Mouse (Mus musculus): ENCODE results near the gene Zfp354a. TPM values are rescaled to one million over a fixed set of nuclear protein-coding genes. Genes with fewer than 3 reads are reported as not detected.
"Not testable (repeated sequence)": the region's sequence is repeated elsewhere in the genome, so short reads cannot be mapped to it uniquely, and the experiment has no call there.

Gene Zfp354a
- polyA plus RNA-seq (2016; fragmentation: Nextera tagmentation; extraction: Ambion mirVana), result 10.2 and 10.8 TPM in 2 replicates

DNA sequence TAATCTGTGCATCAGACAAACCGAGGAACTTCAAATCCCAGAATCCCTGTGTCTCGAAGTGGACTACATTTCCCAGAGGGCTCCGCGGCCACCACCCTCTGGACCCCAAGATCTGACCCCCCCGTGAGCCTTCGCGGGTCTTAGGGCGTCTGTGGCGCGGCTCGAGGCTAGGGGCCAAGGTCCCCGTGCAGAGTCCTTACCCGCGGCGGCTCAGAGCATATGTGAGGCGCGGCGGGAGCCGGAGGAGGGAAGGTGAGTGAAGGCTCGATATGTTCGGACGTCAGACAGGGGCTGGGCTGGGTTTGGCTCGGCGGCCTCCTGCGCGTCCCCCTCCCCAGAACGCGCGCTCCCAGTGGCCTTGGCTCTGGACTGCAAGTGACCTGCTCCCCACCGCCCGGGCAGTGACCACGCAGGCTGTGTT is at the start of gene Zfp354a:
Zfp354a (plus strand) TSS at position 107 of the 421 bp plus-strand sequence.
- Histone ChIP-seq H3K27me3 (ENCODE audit: low read depth, poor library complexity, severe bottlenecking) (no peaks in the 10 kb centered on the region), H3K9me3 (replicated peaks) (no peaks in the 10 kb centered on the region), H3K36me3 (peaks cover 34% of the 10 kb centered on the region), H3K27ac (replicated peaks) (peak within 1 kb of the TSS; percentile 96), H3K4me3 (peak within 1 kb of the TSS; percentile 85), H3K4me1 (peaks cover 13% of the 10 kb centered on the region)
- WGBS, result under 1% methylated on average over 32 of the region's 32 CpGs
- DNase-seq (ENCODE audit: low spot score), result peak; percentile 84

DNA sequence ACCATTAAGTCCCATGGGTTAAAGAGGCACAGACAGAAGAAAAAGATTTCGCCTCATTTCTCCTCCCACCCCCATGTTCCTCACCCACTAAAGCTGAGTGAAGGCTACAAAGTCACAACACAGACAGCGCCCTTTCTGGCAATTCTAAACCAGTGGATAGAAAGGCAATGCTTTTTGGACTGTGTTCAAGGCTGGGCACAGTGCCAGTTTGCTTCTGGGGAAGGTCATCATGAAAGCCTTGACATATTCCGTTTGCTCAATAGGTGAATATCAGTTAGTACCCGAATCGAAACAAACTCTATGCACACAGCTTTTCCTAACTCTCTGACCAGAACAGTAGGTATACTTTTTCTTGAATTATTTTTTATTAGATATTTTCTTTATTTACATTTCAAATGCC is 47.2 kb upstream of the Zfp354a start:
- WGBS, result 89% methylated on average over 5 of the region's 5 CpGs
- H3K36me3 ChIP-seq, result no peaks in the 10 kb centered on the region
- H3K27me3 ChIP-seq (ENCODE audit: low read depth, poor library complexity, severe bottlenecking), result no peaks in the 10 kb centered on the region
- H3K27ac ChIP-seq (replicated peaks), result no peak overlapping the region
- H3K9me3 ChIP-seq (replicated peaks), result no peaks in the 10 kb centered on the region
- DNase-seq (ENCODE audit: low spot score), result no peak
- H3K4me3 ChIP-seq, result no peak overlapping the region
- H3K4me1 ChIP-seq, result no peaks in the 10 kb centered on the region

DNA sequence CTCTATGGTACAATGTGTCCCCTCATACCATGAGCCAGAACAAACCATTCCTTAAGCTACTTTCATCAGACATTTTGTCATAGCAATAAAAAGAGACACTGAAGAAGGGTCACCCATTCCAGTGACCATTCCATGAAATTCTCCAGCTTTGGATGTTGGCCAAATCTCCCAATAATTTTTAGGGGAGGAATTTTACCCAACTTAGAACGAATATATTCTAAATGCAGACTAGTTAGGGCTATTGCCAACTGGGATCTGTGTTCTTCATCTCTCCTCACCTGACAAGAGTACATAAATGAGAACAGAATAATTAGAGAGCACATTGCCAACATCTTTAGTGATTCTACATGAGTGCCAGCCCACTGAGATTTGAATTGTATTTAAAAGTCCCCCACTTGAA is 45.1 kb upstream of the Zfp354a start, which contains the start of gene Olfr54:
Olfr54 (plus strand) TSS at position 301 of the 400 bp plus-strand sequence.
- Histone ChIP-seq H3K36me3 (no peaks in the 10 kb centered on the region), H3K9me3 (replicated peaks) (no peaks in the 10 kb centered on the region), H3K27me3 (ENCODE audit: low read depth, poor library complexity, severe bottlenecking) (no peaks in the 10 kb centered on the region), H3K27ac (replicated peaks) (no peak within 1 kb of the TSS), H3K4me3 (no peak within 1 kb of the TSS), H3K4me1 (no peaks in the 10 kb centered on the region)
- no peak for DNase-seq (ENCODE audit: low spot score)
- WGBS, result 81% methylated on average over 1 of the region's 1 CpGs

DNA sequence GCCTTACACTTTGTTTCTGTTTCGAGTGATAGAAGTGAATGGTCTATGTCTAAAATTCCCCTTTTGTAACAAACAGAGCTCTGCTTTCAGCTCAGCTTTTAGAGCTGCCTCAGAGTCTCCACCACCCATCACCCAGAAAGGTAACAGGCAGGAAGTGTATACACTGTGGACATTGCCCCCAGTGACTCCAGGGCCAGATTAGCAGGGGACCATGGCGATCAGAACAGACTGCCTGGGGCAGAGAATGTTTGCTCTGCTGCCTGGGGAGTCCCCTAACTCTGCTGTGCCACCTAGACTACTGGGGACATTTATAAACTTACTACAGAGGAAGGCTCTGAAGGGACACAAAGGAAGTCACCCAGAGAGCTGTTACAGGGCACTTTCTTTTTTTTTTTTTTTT is 42.7 kb upstream of the Zfp354a start:
- DNase-seq (ENCODE audit: low spot score), result no peak
- Histone ChIP-seq H3K4me3 (no peak overlapping the region), H3K27me3 (ENCODE audit: low read depth, poor library complexity, severe bottlenecking) (no peaks in the 10 kb centered on the region), H3K36me3 (no peaks in the 10 kb centered on the region), H3K27ac (replicated peaks) (no peak overlapping the region), H3K9me3 (replicated peaks) (no peaks in the 10 kb centered on the region), H3K4me1 (no peaks in the 10 kb centered on the region)
- 61% methylated on average over 2 of the region's 2 CpGs for WGBS

DNA sequence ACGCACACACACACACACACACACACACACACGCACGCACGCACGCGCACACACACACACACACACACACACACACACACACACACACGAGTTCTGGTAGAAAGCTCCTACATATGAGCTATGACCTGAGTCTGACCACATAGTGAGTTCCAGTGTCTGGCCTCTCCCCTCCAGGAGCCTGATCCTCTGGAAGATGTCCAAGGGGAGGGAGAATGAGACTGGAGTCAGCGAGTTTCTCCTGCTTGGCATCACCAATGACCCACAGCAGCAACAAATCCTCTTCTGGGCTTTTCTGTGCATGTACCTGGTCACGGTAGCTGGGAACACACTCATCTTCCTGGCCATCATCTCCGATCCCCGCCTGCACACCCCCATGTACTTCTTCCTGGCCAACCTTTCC is 32.2 kb upstream of the Zfp354a start:
- not testable (repeated sequence) for H3K36me3 ChIP-seq; H3K4me3 ChIP-seq; H3K9me3 ChIP-seq (replicated peaks); H3K4me1 ChIP-seq; H3K27ac ChIP-seq (replicated peaks); DNase-seq (ENCODE audit: low spot score); H3K27me3 ChIP-seq (ENCODE audit: low read depth, poor library complexity, severe bottlenecking)
- 86% methylated on average over 11 of the region's 11 CpGs for WGBS

DNA sequence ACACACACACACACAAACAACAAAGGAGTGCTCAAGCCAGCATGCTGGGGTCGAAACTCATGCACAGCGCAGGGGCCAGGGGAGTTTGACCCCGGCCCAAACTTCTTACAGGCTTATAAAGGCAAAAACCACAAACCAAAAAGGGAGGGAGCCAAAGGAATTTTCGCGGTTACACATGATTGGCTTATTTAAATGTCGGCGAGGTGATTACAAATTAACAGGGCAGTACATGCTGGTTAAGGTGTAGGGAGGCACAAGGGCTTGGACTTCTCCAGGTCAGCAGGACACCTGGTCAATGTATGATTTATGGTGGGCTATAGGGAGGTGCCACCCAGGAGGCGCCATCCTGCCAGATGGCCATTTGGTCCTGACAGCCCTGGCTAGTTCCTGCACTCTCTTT is 29.7 kb upstream of the Zfp354a start:
- WGBS, result 80% methylated on average over 8 of the region's 8 CpGs
- H3K27me3 ChIP-seq (ENCODE audit: low read depth, poor library complexity, severe bottlenecking); H3K36me3 ChIP-seq; H3K4me3 ChIP-seq; DNase-seq (ENCODE audit: low spot score); H3K9me3 ChIP-seq (replicated peaks); H3K27ac ChIP-seq (replicated peaks); H3K4me1 ChIP-seq: not testable (repeated sequence)

DNA sequence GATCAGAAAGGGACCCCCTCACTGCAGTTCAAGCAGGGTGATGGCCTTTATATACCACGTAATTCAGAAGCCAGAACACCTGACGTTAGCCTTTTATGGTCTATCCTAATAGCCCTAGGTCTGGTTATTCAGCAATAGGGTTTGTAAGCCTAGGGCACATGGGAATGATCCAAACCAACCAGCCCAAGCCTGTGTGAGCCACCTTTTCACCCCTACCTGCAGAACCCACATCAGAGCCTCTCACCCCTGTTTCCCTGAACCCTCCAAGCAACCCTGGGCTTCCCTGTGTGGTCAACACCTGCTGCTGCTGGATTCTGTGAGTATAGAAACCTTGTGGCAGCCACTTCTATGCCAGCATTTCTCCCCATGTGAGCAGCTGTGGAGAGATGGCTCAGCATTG is 28.8 kb upstream of the Zfp354a start:
- DNase-seq (ENCODE audit: low spot score), result no peak
- 85% methylated on average over 2 of the region's 2 CpGs for WGBS
- no peaks in the 10 kb centered on the region for H3K27me3 ChIP-seq (ENCODE audit: low read depth, poor library complexity, severe bottlenecking)

DNA sequence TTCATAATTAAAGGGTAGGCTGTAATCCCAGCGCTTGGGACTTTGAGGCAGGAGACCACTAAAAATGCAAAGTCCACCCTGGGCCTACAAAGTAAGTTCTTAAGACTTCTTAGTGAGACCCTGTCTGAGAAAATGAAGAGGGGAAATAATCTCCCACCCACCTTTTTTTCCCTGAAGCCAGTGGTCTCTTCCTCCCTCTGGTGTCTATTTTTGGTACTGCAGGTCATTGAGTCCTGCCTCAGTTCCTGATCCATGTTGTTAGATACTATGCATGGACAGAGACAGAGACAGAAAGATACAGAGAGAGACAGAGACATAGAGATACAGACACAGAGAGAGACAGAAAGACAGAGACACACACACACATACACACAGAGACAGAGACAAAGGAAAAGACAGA is 26.2 kb upstream of the Zfp354a start:
- WGBS, result 17% methylated on average over 1 of the region's 1 CpGs
- Histone ChIP-seq H3K27ac (replicated peaks) (no peak overlapping the region), H3K4me1 (no peaks in the 10 kb centered on the region), H3K36me3 (no peaks in the 10 kb centered on the region), H3K4me3 (no peak overlapping the region), H3K9me3 (replicated peaks) (no peaks in the 10 kb centered on the region), H3K27me3 (ENCODE audit: low read depth, poor library complexity, severe bottlenecking) (no peaks in the 10 kb centered on the region)
- peak; percentile 25 for DNase-seq (ENCODE audit: low spot score)

More for the DNA sequence above, 28.8 kb upstream of the Zfp354a start:
- H3K36me3 ChIP-seq, result no peaks in the 10 kb centered on the region
- H3K4me1 ChIP-seq, result no peaks in the 10 kb centered on the region
- H3K9me3 ChIP-seq (replicated peaks), result no peaks in the 10 kb centered on the region
- no peak overlapping the region for H3K27ac ChIP-seq (replicated peaks)
- no peak overlapping the region for H3K4me3 ChIP-seq

DNA sequence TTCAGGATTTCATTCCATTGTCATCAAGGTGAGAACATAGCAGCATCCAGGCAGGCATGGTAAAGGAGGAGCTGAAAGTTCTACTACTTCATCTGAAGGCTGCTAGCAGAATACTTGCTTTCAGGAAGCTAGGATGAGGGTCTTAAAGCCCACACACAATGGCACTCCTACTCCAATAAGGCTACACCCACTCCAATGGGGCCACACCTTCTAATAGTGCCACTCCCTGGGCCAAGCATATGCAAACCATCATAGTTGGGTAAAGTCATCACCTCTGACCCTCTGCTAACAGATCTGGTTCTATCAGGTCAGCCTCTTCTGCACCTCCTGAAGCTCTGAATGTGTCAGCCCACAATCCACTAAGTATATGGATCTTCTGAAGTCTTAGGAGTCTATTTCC is 24.9 kb upstream of the Zfp354a start:
- not testable (repeated sequence) for H3K4me3 ChIP-seq; H3K36me3 ChIP-seq; H3K9me3 ChIP-seq (replicated peaks); H3K4me1 ChIP-seq; H3K27ac ChIP-seq (replicated peaks); DNase-seq (ENCODE audit: low spot score); H3K27me3 ChIP-seq (ENCODE audit: low read depth, poor library complexity, severe bottlenecking)

DNA sequence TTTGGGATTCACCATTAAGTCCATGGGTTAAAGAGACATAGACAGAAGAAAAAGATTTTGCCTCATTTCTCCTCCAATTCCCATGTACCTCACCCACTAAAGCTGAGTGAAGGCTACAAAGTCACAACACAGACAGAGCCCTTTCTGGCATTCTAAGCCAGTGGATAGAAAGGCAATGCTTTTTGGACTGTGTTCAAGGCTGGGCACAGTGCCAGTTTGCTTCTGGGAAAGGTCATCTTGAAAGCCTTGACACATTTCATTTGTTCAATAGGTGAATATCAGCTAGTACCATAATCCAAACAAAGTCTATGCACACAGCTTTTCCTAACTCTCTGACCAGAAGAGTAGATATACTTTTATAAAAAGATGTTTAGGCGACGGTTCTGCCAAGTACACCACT is 23.1 kb upstream of the Zfp354a start:
- 93% methylated on average over 2 of the region's 2 CpGs for WGBS
- H3K27ac ChIP-seq (replicated peaks), result no peak overlapping the region

DNA sequence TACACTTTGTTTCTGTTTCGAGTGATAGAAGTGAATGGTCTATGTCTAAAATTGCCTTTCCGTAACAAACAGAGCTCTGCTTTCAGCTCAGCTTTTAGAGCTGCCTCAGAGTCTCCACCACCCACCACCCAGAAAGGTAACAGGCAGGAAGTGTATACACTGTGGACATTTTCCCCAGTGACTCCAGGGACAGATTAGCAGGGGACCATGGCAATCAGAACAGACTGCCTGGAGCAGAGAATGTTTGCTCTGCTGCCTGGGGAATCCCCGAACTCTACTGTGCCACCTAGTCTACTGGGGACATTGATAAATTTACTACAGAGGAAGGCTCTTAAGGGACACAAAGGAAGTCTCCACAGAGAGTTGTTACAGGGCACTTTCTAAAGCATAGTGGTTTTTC is 14.3 kb upstream of the Zfp354a start:
- DNase-seq (ENCODE audit: low spot score); H3K27ac ChIP-seq (replicated peaks); H3K4me1 ChIP-seq; H3K4me3 ChIP-seq; H3K36me3 ChIP-seq; H3K9me3 ChIP-seq (replicated peaks); H3K27me3 ChIP-seq (ENCODE audit: low read depth, poor library complexity, severe bottlenecking): not testable (repeated sequence)
- 80% methylated on average over 3 of the region's 3 CpGs for WGBS

More for the DNA sequence above, 23.1 kb upstream of the Zfp354a start:
- Histone ChIP-seq H3K4me1 (no peaks in the 10 kb centered on the region), H3K9me3 (replicated peaks) (no peaks in the 10 kb centered on the region), H3K4me3 (no peak overlapping the region), H3K36me3 (no peaks in the 10 kb centered on the region), H3K27me3 (ENCODE audit: low read depth, poor library complexity, severe bottlenecking) (no peaks in the 10 kb centered on the region)
- no peak for DNase-seq (ENCODE audit: low spot score)

DNA sequence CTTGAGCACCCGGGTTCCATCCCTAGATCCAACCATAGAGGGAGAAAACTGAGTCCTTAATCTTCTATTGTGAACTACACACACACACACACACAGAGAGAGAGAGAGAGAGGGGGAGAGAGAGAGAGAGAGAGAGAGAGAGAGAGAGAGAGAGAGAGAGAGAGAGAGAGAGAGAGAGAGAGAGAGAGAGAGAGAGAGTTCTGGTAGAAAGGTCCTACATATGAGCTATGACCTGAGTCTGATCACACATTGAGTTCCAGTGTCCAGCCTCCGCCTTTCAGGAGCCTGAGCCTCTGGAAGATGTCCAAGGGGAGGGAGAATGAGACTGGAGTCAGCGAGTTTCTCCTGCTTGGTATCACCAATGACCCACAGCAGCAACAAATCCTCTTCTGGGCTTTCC is 11.2 kb upstream of the Zfp354a start, which contains the start of gene Olfr1375:
Olfr1375 (plus strand) TSS at position 301 of the 400 bp plus-strand sequence.
- H3K27me3 ChIP-seq (ENCODE audit: low read depth, poor library complexity, severe bottlenecking); DNase-seq (ENCODE audit: low spot score); H3K27ac ChIP-seq (replicated peaks); H3K4me1 ChIP-seq; H3K9me3 ChIP-seq (replicated peaks); H3K36me3 ChIP-seq; H3K4me3 ChIP-seq: not testable (repeated sequence)
- WGBS, result 87% methylated on average over 3 of the region's 3 CpGs

DNA sequence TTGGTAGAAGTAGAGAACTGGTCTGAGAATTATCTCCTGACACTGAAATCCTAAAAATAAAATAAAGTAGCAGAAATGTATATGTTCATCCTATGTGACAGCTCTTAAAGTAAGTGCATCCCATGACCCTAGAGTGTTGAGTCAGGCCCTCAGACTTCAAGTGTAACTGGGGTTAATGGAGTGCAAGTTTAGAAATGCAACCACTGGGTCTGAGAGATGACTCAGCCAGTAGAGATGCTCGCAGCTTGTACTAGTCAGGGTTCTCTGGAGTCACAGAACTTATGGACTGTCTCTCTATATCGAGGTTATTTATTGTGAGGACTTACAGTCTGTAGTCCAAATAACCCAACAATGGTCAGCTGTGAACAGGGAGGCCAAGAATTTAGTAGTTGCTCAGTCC is 7.4 kb upstream of the Zfp354a start:
- Histone ChIP-seq H3K4me1 (no peaks in the 10 kb centered on the region), H3K27ac (replicated peaks) (no peak overlapping the region), H3K36me3 (no peaks in the 10 kb centered on the region), H3K9me3 (replicated peaks) (no peaks in the 10 kb centered on the region), H3K27me3 (ENCODE audit: low read depth, poor library complexity, severe bottlenecking) (no peaks in the 10 kb centered on the region), H3K4me3 (no peak overlapping the region)
- no peak for DNase-seq (ENCODE audit: low spot score)
- WGBS, result 80% methylated on average over 2 of the region's 2 CpGs

DNA sequence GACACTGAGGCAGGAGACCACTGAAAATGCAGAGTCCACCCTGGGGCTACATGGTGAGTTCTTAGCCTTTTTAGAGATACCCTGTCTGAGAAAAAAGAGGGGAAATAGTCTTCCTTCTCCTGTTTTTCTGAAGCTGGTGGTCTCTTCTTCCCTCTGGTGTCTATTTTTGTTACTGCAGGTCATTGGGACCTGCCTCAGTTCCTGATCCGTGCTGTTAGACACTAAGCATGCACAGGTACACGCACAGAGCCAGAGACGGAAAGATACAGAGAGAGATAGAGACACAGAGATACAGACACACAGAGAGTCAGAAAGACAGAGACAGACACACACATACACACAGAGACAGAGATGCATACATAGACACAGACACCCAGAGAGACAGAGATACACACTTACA is 5.8 kb upstream of the Zfp354a start:
- WGBS, result 64% methylated on average over 3 of the region's 3 CpGs
- DNase-seq (ENCODE audit: low spot score), result no peak
- no peaks in the 10 kb centered on the region for H3K27me3 ChIP-seq (ENCODE audit: low read depth, poor library complexity, severe bottlenecking)

More for the DNA sequence above, 5.8 kb upstream of the Zfp354a start:
- Histone ChIP-seq H3K4me1 (no peaks in the 10 kb centered on the region), H3K36me3 (no peaks in the 10 kb centered on the region), H3K4me3 (no peak overlapping the region), H3K27ac (replicated peaks) (no peak overlapping the region), H3K9me3 (replicated peaks) (no peaks in the 10 kb centered on the region)

Measured in midbrain, embryonic 10.5 days (tissue).